Mouse (Mus musculus) gastrocnemius, postnatal 4 days (tissue): ENCODE results near the gene Prmt9. TPM values are rescaled to one million over a fixed set of nuclear protein-coding genes. Genes with fewer than 3 reads are reported as not detected.

Source experiments
- DNase-seq, 2 experiments: peaks; one replicate each; pipeline ENCODE4 v3.0.0; 2021 to 2022; ENCODE audit warnings: low spot score in 2 of 2, mixed read lengths in 2 of 2
- long read RNA-seq, 2 experiments: library from polyadenylated mRNA; stranded (forward); transcript quantifications; one replicate each; pipeline ENCODE4 v2.0.0; 2021
- total RNA-seq, 2 experiments: library from RNA; stranded (reverse); gene quantifications; 2 replicates each; pipeline ENCODE4 v1.2.3; 2021

Prmt9 gene
- 10 to 100 TPM; 12.7 to 14.6 TPM for total RNA-seq
- long read RNA-seq, experiment 1, transcript Prmt9-201 (12 exons, 2,781 nt), result major isoform, 12 of 16 reads
- long read RNA-seq, experiment 1, partial matches to known transcripts, result 2 of 16 reads
- long read RNA-seq, experiment 1, other reads (novel, unspliced or antisense), result 2 of 16 reads
- long read RNA-seq, experiment 2, transcript Prmt9-201 (12 exons, 2,781 nt), result major isoform, 14 of 20 reads
- long read RNA-seq, experiment 2, partial matches to known transcripts, result 1 of 20 reads
- long read RNA-seq, experiment 2, other reads (novel, unspliced or antisense), result 4 of 20 reads

DNA sequence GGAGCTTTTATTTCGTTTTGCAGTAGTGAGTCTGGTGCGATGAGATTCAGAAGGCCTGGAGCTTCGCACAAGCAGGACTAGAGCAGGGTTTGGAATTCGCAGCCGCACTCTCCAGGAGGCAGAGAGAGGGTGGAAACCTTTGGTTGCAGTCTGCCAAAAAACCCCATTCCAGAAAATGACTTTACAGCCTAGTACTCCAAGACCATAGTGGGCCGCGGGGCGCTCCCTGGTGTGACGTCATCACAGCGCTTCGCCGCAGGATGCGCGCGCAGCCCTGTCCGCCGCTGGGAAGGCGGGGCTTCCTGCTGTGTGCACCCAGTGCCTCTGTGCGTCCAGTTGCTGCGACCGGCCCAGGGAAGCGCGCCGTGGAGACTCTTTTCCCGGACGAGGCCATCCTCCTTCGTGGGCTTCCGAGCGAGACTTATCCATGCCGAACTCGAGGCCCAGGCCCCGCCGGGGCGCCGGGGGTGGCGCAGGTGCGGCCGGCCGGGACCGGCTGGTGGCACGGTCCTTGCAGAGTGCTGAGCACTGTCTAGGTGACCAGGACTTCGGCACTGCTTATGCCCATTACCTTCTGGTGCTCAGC, at the start of gene Prmt9:
Gene Prmt9, plus strand, starts transcription at position 277 of the 586 bp plus-strand sequence.
- DNase-seq, result peak; percentile 94 to 96

DNA sequence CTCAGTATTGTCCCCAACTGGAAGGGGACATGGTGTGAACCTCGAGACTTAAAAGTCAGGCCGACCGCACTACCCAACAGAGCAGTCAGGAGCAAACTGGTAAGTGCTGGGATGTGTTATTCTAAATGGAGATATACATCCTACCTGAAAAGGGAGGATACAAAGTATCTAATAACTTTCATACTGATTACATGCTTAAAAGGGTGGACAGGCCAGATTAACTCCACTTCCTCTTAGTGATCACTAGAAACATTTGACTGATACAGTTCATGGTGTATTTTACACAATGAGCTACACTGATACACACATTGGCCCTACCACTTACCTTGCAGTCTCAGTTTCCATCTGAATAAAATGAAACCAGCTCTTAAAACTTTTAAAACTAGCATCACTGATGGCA, 48.9 kb upstream of the Prmt9 start:
- no peak for DNase-seq

- no peak for DNase-seq
Measured at GRCm38 (mm10) chr8:77501131-77501530, 48.1 kb upstream of the Prmt9 start.

- DNase-seq, result no peak
Measured at GRCm38 (mm10) chr8:77502547-77502946, 46.6 kb upstream of the Prmt9 start.

GRCm38 (mm10) chr8:77506539-77506938, 42.7 kb upstream of the Prmt9 start:
- DNase-seq, result no peak

DNA sequence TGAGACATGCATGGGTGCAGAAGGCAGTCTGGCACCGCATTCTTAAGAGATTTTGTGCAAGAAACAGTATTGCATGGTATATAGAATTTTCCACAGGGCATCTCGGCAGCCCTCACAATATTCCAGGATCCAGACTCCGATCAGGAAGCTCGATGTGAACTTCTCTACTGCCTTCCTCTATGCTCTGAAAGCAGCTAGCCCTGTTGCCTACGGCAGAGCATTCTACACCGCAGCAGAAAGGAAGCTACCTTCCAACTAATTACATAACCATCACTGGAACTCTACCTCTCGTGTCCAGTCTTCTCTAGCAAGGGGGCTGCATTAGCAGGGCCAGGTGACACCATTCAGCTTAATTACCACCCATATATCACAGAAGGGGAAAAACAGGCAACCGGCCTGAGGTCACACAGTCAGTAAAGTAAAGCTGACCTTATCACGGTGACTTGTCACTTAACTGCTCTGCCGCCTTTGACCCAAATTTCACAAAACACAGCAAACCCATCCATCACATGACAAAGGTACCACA, 41.6 kb upstream of the Prmt9 start:
- no peak for DNase-seq

DNA sequence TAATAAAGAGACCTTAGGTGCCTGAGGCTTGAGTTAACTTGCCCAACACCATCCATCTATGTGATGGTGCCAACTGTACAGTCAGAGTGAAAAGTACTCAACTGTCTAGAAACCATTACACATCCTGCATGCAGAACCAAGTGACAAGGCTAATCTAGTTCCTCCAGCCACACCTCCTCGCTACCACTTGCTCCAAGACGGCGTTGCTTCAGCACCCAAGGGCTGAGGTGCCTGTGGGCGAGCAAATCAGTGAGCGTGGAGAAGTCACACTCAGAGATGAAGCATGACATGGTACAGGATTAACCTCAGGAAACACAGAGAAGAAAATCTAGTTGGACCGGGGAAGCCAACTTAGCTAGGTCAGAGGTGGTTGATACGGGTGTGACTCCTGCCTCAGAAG, 40.2 kb upstream of the Prmt9 start:
- no peak for DNase-seq

DNA sequence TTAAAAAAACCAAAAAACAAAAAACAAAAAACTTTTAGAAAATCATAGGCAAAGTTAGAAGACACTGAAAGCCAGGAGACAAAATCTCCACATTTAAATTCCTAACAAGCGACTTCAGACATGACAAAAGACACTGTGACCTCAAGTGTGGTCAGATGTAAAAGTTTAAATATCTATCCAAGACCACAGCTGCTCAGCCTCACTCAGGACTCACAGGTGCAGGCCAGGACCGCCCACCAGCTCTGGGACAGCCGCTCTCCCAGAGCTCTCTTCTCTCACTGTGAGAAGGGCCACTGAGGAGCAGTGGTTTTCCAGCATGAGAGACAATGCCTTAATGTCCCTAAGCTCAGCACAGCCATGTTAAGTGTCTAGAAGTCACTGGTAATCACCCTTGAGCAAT, 38.8 kb upstream of the Prmt9 start:
- no peak for DNase-seq

DNA sequence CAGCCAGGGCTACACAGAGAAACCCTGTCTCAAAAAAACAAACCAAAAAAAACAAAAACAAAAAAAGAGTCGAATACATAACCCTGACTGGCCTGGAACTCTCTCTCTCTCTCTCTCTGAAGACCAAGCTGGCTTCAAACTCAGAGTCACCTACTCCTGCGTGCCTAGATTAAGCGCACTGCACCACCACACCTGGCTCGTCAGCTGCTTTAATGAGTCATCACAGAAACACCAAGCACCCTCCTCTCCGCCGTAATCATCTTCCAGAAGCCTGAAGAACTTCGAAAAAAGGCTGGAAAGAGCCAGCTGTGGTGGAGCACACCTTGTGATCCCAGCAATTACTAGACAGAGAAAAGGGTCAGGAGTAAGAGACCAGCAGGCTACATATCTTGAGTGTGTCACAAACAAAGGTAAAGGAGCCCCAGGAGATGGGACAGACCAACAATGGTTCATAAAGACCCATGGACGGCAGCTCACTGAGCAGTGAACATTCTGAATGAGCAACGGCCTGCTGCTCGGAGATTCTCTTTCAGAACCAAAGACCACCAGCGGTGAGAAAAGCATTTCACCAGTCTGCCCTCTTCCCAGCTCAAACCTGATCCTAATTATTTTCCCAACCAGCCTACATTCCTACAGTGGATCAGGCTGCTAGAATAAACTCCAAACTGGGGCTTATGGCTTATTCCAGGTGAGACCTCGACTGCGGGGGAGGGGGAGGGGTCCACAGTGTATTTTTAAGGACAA, 37.3 kb upstream of the Prmt9 start:
- no peak for DNase-seq

- no peak for DNase-seq
Measured at GRCm38 (mm10) chr8:77515201-77515600, 34.0 kb upstream of the Prmt9 start.

DNA sequence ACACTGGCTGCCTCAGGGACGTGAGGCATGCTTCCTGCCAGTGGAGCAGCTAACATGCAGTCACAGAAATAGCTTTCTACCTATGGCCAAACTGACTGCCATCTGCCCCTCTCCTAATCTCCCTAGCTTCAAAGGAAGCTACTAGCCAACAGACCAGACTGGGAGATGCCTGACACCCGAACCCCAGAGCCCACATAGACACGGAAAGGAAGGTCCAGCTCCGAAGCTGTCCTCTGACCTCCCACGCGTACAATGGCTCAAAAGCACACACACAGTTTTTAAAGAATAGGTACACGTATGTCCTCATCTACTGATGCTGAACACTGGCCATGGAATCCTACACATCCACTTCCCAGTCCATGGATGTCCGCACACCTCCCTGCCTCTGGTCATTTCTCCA, 33.4 kb upstream of the Prmt9 start:
- no peak for DNase-seq

DNA sequence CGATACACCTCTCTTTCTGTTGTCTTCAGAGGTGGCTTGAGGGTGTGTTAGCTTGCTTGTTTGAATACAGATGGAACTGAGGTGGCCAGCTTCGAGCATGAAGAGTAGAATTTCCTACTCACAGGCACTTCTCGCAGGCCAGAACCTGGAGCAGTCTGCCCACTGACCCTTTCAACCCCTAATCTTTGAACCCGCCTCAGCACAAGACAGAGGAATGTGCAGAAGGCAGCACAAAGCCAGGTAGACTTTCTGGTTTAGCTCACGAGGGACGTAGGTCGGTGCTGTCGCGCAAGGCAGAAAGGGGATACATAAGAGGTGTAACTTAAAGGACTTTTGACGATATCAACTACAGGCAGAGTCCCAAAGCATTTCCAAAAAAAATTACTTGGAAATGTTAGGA, 32.4 kb upstream of the Prmt9 start:
- no peak for DNase-seq

- peak; percentile 81 to 87 for DNase-seq
Measured at GRCm38 (mm10) chr8:77517301-77518200, 31.6 kb upstream of the Prmt9 start, which contains the start of gene Arhgap10. Gene Arhgap10, minus strand, starts transcription at chr8:77517953.

- no peak for DNase-seq
Measured at GRCm38 (mm10) chr8:77518201-77519115, 30.7 kb upstream of the Prmt9 start.

GRCm38 (mm10) chr8:77520601-77521000, 28.6 kb upstream of the Prmt9 start:
- DNase-seq, result no peak

DNA sequence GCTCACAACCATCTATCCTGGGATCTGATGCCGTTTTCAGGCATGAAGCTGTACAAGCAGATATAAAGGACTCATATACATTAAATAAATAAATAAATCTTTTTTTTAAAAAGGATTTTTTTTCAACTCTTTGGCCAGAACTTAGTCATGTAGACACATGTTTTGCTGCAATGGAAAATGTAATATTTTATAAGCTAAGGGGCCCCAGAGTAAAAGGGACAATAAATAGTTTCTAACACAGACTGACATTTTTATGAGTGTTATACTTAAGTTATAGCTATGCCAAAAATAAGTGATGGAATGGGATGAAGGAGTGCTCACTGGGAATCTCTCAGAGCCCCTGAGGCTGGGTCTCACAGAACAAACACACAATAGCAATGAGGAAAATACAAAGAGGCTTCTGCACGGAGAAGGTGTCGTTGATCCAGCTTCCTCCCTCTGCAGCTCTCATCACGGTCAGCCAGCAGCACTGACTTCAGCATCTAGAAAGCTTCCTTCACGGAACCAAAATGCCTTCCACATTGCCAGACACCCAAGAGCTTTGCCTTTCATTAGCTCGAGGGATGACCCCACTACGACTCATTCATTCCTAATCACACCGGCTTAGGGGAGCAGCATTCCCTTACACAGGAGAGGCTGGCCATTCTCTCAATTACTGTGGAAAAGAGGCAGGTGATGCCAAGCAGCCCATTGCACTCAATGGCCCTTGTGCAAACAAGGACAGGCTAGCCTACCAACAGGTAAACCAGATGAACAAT, 28.0 kb upstream of the Prmt9 start:
- no peak for DNase-seq

GRCm38 (mm10) chr8:77522984-77523383, 26.2 kb upstream of the Prmt9 start:
- DNase-seq, result no peak

- no peak for DNase-seq
Measured at GRCm38 (mm10) chr8:77524018-77524615, 25.1 kb upstream of the Prmt9 start.

DNA sequence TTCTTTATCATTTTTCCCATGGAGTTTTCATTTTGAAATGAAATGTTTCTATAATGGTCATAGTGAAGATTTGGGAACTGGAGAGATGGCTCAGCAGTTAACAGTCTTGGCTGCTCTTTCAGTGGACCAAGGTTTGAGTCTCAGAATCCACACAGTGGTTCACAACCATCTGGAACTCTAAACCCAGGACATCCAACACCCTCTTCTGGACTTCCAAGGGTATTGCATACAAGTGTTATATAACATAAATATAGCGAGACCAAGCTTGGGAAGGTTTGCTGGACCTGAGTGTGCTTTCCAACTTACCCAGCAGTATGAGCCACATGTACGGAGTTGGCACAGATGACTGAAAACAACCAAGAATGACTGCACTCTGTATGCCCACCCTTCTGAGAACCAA, 24.3 kb upstream of the Prmt9 start:
- DNase-seq, result no peak
